12 mouse cellular contexts compared by ENCODE assay signal in the genomic region with DNA sequence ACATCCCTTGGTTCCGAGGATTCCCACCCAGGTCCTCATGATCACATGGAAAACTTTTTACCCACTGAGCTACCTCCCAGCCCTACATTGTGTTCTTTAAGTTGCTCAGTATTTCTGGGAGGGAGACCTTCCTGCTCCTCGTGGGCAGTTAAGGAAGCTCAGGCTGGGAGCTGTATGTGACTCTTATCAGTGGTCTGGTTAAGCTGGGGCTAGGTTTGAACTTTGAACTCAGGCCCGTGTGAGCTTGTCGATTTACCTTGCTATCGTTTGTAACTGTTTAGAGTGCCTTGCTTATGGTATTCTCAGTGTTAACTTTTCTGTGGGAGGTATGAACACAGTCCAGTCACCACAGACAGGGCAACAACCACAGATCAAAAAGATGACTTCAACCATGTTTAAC.
"Had no signal": no experiment of that assay in that cellular context is flagged by ENCODE, and none has a peak within 500 bp of the region (broad histone marks: within the 10 kb centered on the region; RNA-seq: fewer than 3 reads in every experiment).

No protein-coding gene starts in this region.

- H3K27ac ChIP-seq: layer of hippocampus, adult 2 months; limb, embryonic 13.5 days; liver, embryonic 14.5 days; midbrain, embryonic 13.5 days; neural tube, embryonic 12.5 days had no signal

- DNase-seq: kidney, adult 18-20 months; kidney, postnatal 10 days; kidney, postnatal 4 days; left cerebral cortex, postnatal 4 days; lung, adult 18-20 months; spleen, adult 18-20 months had no signal

- ATAC-seq: midbrain, embryonic 13.5 days had no signal

- H3K36me3 ChIP-seq: limb, embryonic 13.5 days; midbrain, embryonic 13.5 days; neural tube, embryonic 12.5 days had no signal

- H3K9me3 ChIP-seq: limb, embryonic 13.5 days; midbrain, embryonic 13.5 days; neural tube, embryonic 12.5 days had no signal

- H3K9ac ChIP-seq: limb, embryonic 13.5 days; liver, embryonic 14.5 days; midbrain, embryonic 13.5 days; neural tube, embryonic 12.5 days had no signal

- H3K4me2 ChIP-seq: limb, embryonic 13.5 days; midbrain, embryonic 13.5 days; neural tube, embryonic 12.5 days had no signal

- H3K4me3 ChIP-seq: layer of hippocampus, adult 2 months; limb, embryonic 13.5 days; midbrain, embryonic 13.5 days; myocyte; neural tube, embryonic 12.5 days had no signal

- H3K27me3 ChIP-seq: limb, embryonic 13.5 days; midbrain, embryonic 13.5 days; neural tube, embryonic 12.5 days had no signal
